Mouse (Mus musculus) midbrain, embryonic 13.5 days (tissue): Measurements from ENCODE around the gene Keap1. TPM values are rescaled to one million over a fixed set of nuclear protein-coding genes. Genes with fewer than 3 reads are reported as not detected.
"Not testable (repeated sequence)": the region's sequence is repeated elsewhere in the genome, so short reads cannot be mapped to it uniquely, and the experiment has no call there.

Experiments used
- ATAC-seq: fragments of 200-750 bp; cut with Nextera tagmentation; 2 replicates; pipeline ENCODE4 v1.8.0; 2017; ENCODE audit warnings: mild to moderate bottlenecking, moderate TSS enrichment, moderate library complexity
- H3K27ac ChIP-seq: fragments of 300-500 bp; sonication (generic); 2 replicates; pipeline ENCODE4 v1.5.1; 2015; ENCODE audit warnings: inconsistent platforms, mild to moderate bottlenecking, moderate library complexity
- H3K27me3 ChIP-seq: fragments of 300-500 bp; sonication (generic); 2 replicates; pipeline ENCODE4 v1.6.1; 2015; ENCODE audit warnings: mild to moderate bottlenecking, inconsistent platforms
- H3K36me3 ChIP-seq: fragments of 300-500 bp; sonication (generic); 2 replicates; pipeline ENCODE4 v1.6.1; 2015; ENCODE audit warnings: mild to moderate bottlenecking, inconsistent platforms
- H3K4me1 ChIP-seq: fragments of 300-500 bp; sonication (generic); replicated peaks from 2 replicates; pipeline ENCODE4 v1.6.1; 2015; ENCODE audit warnings: inconsistent platforms
- H3K4me2 ChIP-seq: fragments of 300-500 bp; sonication (generic); replicated peaks from 2 replicates; pipeline ENCODE4 v1.6.1; 2015; ENCODE audit warnings: moderate library complexity, mild to moderate bottlenecking, inconsistent platforms
- H3K4me3 ChIP-seq: fragments of 300-500 bp; sonication (generic); replicated peaks from 2 replicates; pipeline ENCODE4 v1.5.1; 2015; ENCODE audit warnings: mild to moderate bottlenecking, inconsistent platforms
- H3K9ac ChIP-seq: fragments of 300-500 bp; sonication (generic); replicated peaks from 2 replicates; pipeline ENCODE4 v1.6.1; 2015; ENCODE audit warnings: mild to moderate bottlenecking, inconsistent platforms
- H3K9me3 ChIP-seq: fragments of 300-500 bp; sonication (generic); 2 replicates; pipeline ENCODE4 v1.6.1; 2016; ENCODE audit warnings: mild to moderate bottlenecking, inconsistent platforms
- WGBS: fragments of 180-500 bp; shearing (Covaris S2); methylation state at CpG from one replicate; pipeline ENCODE4 v1.1.7; 2015; 5-methylcytosine and 5-hydroxymethylcytosine counted together
- polyA plus RNA-seq: library from polyadenylated mRNA; unstranded; fragments of >200 nt; fragmentation: Nextera tagmentation; extraction: Ambion mirVana; gene quantifications from 2 replicates; pipeline ENCODE4 v1.2.1, GENCODE M21; 2015

Keap1 gene
- polyA plus RNA-seq, 1 experiment from 2014 or later: 61.9 TPM

GRCm38 (mm10) chr9:21223906-21224305 lies 15.3 kb downstream of the Keap1 start:
- Histone ChIP-seq H3K9me3 (no peaks in the 10 kb centered on the region), H3K36me3 (peaks cover under 1% of the 10 kb centered on the region; the same call in 1 of the 2 replicates), H3K27ac (no peak overlapping the region), H3K4me1 (peaks cover 22% of the 10 kb centered on the region), H3K4me2 (no peak overlapping the region), H3K27me3 (peaks cover 16% of the 10 kb centered on the region; the same call in 1 of the 2 replicates), H3K4me3 (no peak overlapping the region), H3K9ac (no peak overlapping the region)
- 92% methylated on average over 6 of the region's 6 CpGs for WGBS
- no peak for ATAC-seq

- 96% methylated on average over 2 of the region's 2 CpGs for WGBS
- not testable (repeated sequence) for H3K4me3 ChIP-seq, H3K36me3 ChIP-seq, H3K27ac ChIP-seq, H3K9me3 ChIP-seq, H3K9ac ChIP-seq, H3K4me2 ChIP-seq, ATAC-seq
- Histone ChIP-seq H3K4me1 (peaks cover 22% of the 10 kb centered on the region), H3K27me3 (peaks cover 16% of the 10 kb centered on the region; the same call in 1 of the 2 replicates)
Measured at GRCm38 (mm10) chr9:21223490-21223889, 15.7 kb downstream of the Keap1 start.

GRCm38 (mm10) chr9:21221383-21221929 lies 17.7 kb downstream of the Keap1 start:
- Histone ChIP-seq H3K9me3 (no peaks in the 10 kb centered on the region), H3K4me3 (no peak overlapping the region), H3K36me3 (no peaks in the 10 kb centered on the region), H3K27me3 (peaks cover 13% of the 10 kb centered on the region; the same call in 1 of the 2 replicates), H3K4me2 (no peak overlapping the region), H3K27ac (no peak overlapping the region), H3K4me1 (peaks cover 17% of the 10 kb centered on the region), H3K9ac (no peak overlapping the region)
- 18% methylated on average over 7 of the region's 7 CpGs for WGBS
- no peak for ATAC-seq

- no peak overlapping the region for H3K9ac ChIP-seq
- H3K4me2 ChIP-seq: peak overlapping the region; percentile 50
- H3K4me3 ChIP-seq: peak overlapping the region; percentile 31
- ATAC-seq: peak; percentile 90
- H3K36me3 ChIP-seq: no peaks in the 10 kb centered on the region
- H3K4me1 ChIP-seq: peaks cover 20% of the 10 kb centered on the region
- no peak overlapping the region for H3K27ac ChIP-seq
- H3K27me3 ChIP-seq: peaks cover 8% of the 10 kb centered on the region; the same call in 1 of the 2 replicates
- no peaks in the 10 kb centered on the region for H3K9me3 ChIP-seq
- 15% methylated on average over 21 of the region's 21 CpGs for WGBS
Measured at GRCm38 (mm10) chr9:21220490-21221382, 18.4 kb downstream of the Keap1 start.

- H3K36me3 ChIP-seq: no peaks in the 10 kb centered on the region
- peaks cover 14% of the 10 kb centered on the region for H3K4me1 ChIP-seq
- H3K4me2 ChIP-seq: no peak overlapping the region
- H3K4me3 ChIP-seq: no peak overlapping the region
- peaks cover under 1% of the 10 kb centered on the region; the same call in 1 of the 2 replicates for H3K27me3 ChIP-seq
- H3K9me3 ChIP-seq: no peaks in the 10 kb centered on the region
- ATAC-seq: no peak
- no peak overlapping the region for H3K27ac ChIP-seq
- no peak overlapping the region for H3K9ac ChIP-seq
- WGBS: 63% methylated on average over 3 of the region's 3 CpGs
Measured at GRCm38 (mm10) chr9:21219820-21220219, 19.3 kb downstream of the Keap1 start.

- ATAC-seq: no peak; the same call in 1 of the 2 replicates
- Histone ChIP-seq H3K4me1 (peaks cover 14% of the 10 kb centered on the region), H3K36me3 (peaks cover 11% of the 10 kb centered on the region), H3K9ac (no peak overlapping the region), H3K9me3 (no peaks in the 10 kb centered on the region), H3K27ac (no peak overlapping the region), H3K4me3 (no peak overlapping the region), H3K4me2 (no peak overlapping the region), H3K27me3 (no peaks in the 10 kb centered on the region)
- WGBS: 70% methylated on average over 25 of the region's 25 CpGs
Measured at GRCm38 (mm10) chr9:21216050-21216841, 22.9 kb downstream of the Keap1 start.

- H3K27ac ChIP-seq: no peak overlapping the region
- H3K9ac ChIP-seq: no peak overlapping the region
- WGBS: 38% methylated on average over 7 of the region's 7 CpGs
- H3K4me2 ChIP-seq: no peak overlapping the region
- peaks cover 8% of the 10 kb centered on the region for H3K4me1 ChIP-seq
- H3K27me3 ChIP-seq: no peaks in the 10 kb centered on the region
- H3K36me3 ChIP-seq: peaks cover 21% of the 10 kb centered on the region
- H3K9me3 ChIP-seq: no peaks in the 10 kb centered on the region
- no peak overlapping the region for H3K4me3 ChIP-seq
- ATAC-seq: no peak
Measured at GRCm38 (mm10) chr9:21213617-21214190, 25.5 kb downstream of the Keap1 start.

- H3K4me2 ChIP-seq: no peak overlapping the region
- no peaks in the 10 kb centered on the region for H3K27me3 ChIP-seq
- H3K27ac ChIP-seq: no peak overlapping the region
- H3K4me1 ChIP-seq: peaks cover 5% of the 10 kb centered on the region
- peaks cover 30% of the 10 kb centered on the region for H3K36me3 ChIP-seq
- H3K9me3 ChIP-seq: no peaks in the 10 kb centered on the region
- ATAC-seq: no peak
- H3K4me3 ChIP-seq: no peak overlapping the region
- WGBS: 89% methylated on average over 7 of the region's 7 CpGs
- H3K9ac ChIP-seq: no peak overlapping the region
Measured at GRCm38 (mm10) chr9:21211624-21212023, 27.5 kb downstream of the Keap1 start.

GRCm38 (mm10) chr9:21210821-21211220 lies 28.3 kb downstream of the Keap1 start:
- H3K27me3 ChIP-seq: no peaks in the 10 kb centered on the region
- H3K9ac ChIP-seq: no peak overlapping the region

GRCm38 (mm10) chr9:21208626-21209025 lies 30.5 kb downstream of the Keap1 start:
- no peak for ATAC-seq
- Histone ChIP-seq H3K4me3 (no peak overlapping the region), H3K4me2 (no peak overlapping the region), H3K36me3 (peaks cover 49% of the 10 kb centered on the region), H3K9me3 (no peaks in the 10 kb centered on the region), H3K27me3 (no peaks in the 10 kb centered on the region), H3K9ac (no peak overlapping the region), H3K4me1 (peaks cover 9% of the 10 kb centered on the region), H3K27ac (no peak overlapping the region)
- 63% methylated on average over 2 of the region's 2 CpGs for WGBS

More at GRCm38 (mm10) chr9:21210821-21211220, 28.3 kb downstream of the Keap1 start:
- 84% methylated on average over 6 of the region's 6 CpGs for WGBS
- Histone ChIP-seq H3K27ac (no peak overlapping the region), H3K36me3 (peaks cover 36% of the 10 kb centered on the region), H3K9me3 (no peaks in the 10 kb centered on the region), H3K4me1 (no peaks in the 10 kb centered on the region), H3K4me3 (no peak overlapping the region), H3K4me2 (no peak overlapping the region)
- ATAC-seq: no peak

- 91% methylated on average over 6 of the region's 6 CpGs for WGBS
- H3K27me3 ChIP-seq: no peaks in the 10 kb centered on the region
- H3K36me3 ChIP-seq: peaks cover 49% of the 10 kb centered on the region
- no peak for ATAC-seq
- no peak overlapping the region for H3K27ac ChIP-seq
- no peaks in the 10 kb centered on the region for H3K9me3 ChIP-seq
- H3K4me1 ChIP-seq: peaks cover 9% of the 10 kb centered on the region
- no peak overlapping the region for H3K9ac ChIP-seq
- no peak overlapping the region for H3K4me2 ChIP-seq
- no peak overlapping the region for H3K4me3 ChIP-seq
Measured at GRCm38 (mm10) chr9:21206848-21207247, 32.3 kb downstream of the Keap1 start.
